Mouse (Mus musculus) neural tube, embryonic 10.5 days (tissue): ENCODE measurements around the gene Emg1.
"Not testable (repeated sequence)": the region's sequence is repeated elsewhere in the genome, so short reads cannot be mapped to it uniquely, and the experiment has no call there.

Experiments used
- DNase-seq: peaks from one replicate; pipeline ENCODE4 v3.0.0-alpha.2; 2017; ENCODE audit warnings: low spot score; ENCODE audit errors: extremely low spot score

Gene Emg1

GRCm38 (mm10) chr6:124708289-124708889 lies 3.6 kb downstream of the Emg1 start:
- DNase-seq: no peak

- no peak for DNase-seq
Observed at GRCm38 (mm10) chr6:124706061-124706627, 5.8 kb downstream of the Emg1 start.

- no peak for DNase-seq
Observed at GRCm38 (mm10) chr6:124704417-124704816, 7.6 kb downstream of the Emg1 start.

GRCm38 (mm10) chr6:124703789-124704188 lies 8.2 kb downstream of the Emg1 start:
- DNase-seq: no peak

GRCm38 (mm10) chr6:124702784-124703103 lies 9.2 kb downstream of the Emg1 start:
- peak; percentile 69 for DNase-seq

- no peak for DNase-seq
Observed at GRCm38 (mm10) chr6:124702102-124702783, 9.7 kb downstream of the Emg1 start.

- no peak for DNase-seq
Observed at GRCm38 (mm10) chr6:124701338-124701737, 10.6 kb downstream of the Emg1 start.

GRCm38 (mm10) chr6:124699962-124700610 lies 11.9 kb downstream of the Emg1 start:
- no peak for DNase-seq

- DNase-seq: no peak
Observed at GRCm38 (mm10) chr6:124699366-124699765, 12.6 kb downstream of the Emg1 start.

- no peak for DNase-seq
Observed at GRCm38 (mm10) chr6:124698751-124699150, 13.2 kb downstream of the Emg1 start.

GRCm38 (mm10) chr6:124696441-124697150 lies 15.4 kb downstream of the Emg1 start:
- no peak for DNase-seq

- DNase-seq: no peak
Observed at GRCm38 (mm10) chr6:124694166-124694955, 17.6 kb downstream of the Emg1 start.

- DNase-seq: no peak
Observed at GRCm38 (mm10) chr6:124693243-124693981, 18.6 kb downstream of the Emg1 start.

GRCm38 (mm10) chr6:124690517-124690916 lies 21.5 kb downstream of the Emg1 start:
- no peak for DNase-seq

GRCm38 (mm10) chr6:124689011-124689410 lies 23.0 kb downstream of the Emg1 start:
- DNase-seq: no peak

GRCm38 (mm10) chr6:124688151-124688758 lies 23.7 kb downstream of the Emg1 start:
- no peak for DNase-seq

- DNase-seq: not testable (repeated sequence)
Observed at GRCm38 (mm10) chr6:124686644-124687043, 25.3 kb downstream of the Emg1 start.

GRCm38 (mm10) chr6:124685606-124686386 lies 26.2 kb downstream of the Emg1 start:
- no peak for DNase-seq
